Mouse (Mus musculus) 3T3-L1 (cell line): ENCODE data around the gene Actr8.

Experiments
- DNase-seq: peaks from one replicate; pipeline ENCODE4 v3.0.0-alpha.2; 2015; ENCODE audit warnings: low read depth, low spot score

The Actr8 gene

DNA sequence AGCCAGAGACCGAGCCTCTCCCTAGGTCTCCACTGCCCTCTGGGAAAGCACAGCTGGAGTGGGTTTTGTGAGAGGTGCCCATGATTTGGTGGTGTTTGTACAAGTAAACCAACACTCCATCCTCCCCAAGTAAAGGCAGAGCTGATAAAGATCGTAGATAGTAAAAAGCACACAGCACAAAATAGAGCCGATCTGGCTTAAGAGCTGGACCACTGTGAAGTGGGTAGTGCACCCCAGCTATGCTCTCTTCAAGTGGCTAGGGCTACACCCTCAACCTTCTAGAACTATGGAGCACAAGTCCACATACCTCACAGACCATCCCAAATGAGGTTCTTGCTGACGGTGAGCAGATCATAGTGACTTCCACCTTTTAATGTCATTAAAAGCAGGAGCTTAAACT lies 61.3 kb downstream of the Actr8 start:
- DNase-seq: no peak

DNA sequence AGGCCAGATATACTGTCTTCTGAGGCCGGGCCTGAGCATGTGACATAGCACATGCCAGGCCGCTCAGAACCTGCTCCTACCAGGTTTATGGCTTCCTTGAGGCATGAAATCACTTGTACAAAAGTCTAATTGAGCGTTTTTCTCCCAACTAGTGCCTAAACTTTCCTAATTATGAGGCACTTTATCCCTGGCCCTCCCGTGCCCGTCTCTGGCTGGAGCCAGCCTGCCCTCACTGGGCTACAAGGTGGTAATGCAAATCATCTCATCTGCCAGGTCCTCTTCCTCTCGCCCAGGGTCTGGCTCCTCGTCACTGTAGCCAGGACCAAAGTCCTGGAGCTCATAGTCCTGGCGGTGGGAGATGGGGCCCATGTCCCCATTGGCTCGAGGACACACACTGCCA lies 63.7 kb downstream of the Actr8 start:
- DNase-seq: no peak

DNA sequence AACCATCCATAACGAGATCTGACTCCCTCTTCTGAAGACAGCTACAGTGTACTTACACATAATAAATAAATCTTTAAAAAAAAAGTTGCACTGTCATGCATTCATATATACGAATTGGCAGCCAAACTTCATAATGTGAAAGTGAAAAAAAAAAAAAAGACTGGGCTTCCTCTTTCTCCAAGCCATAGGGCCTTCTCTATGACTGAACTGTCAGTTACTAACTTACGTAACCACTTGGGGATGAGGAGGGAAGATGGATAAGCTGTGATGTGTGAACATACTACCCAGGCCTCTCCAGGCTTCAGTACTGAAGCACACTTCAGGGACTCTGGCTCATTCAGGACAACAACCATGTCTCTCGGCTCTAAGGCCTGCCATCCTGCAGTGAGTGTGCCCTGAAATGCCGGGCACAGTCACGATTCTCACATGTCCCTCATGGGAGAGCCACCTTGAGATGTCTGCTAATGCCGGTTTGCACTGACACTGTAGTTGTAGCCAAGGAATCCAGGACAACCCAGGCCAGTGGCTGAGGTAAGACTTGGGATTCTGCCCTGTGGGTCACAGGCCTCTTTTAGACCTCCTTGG lies 65.3 kb downstream of the Actr8 start:
- DNase-seq: no peak

DNA sequence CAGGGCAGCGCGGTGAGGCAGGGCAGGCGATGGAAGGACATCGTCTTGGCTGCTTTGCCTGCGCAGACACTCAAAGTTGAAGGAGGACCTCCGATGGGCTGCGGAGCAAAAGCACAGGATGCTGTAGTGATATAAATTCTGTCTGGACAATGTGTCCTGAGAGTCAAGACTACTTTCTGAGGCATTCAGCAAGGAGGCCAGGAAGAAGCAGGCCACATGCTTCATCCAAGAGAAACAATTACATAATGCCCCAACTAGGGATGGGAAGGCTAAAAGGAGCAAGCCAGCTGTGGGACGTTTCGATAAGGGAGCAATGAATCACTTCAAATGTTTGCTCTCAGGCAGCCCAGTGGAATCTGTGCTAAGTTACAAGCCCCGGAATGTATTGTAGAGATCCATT lies 67.1 kb downstream of the Actr8 start:
- DNase-seq: no peak

DNA sequence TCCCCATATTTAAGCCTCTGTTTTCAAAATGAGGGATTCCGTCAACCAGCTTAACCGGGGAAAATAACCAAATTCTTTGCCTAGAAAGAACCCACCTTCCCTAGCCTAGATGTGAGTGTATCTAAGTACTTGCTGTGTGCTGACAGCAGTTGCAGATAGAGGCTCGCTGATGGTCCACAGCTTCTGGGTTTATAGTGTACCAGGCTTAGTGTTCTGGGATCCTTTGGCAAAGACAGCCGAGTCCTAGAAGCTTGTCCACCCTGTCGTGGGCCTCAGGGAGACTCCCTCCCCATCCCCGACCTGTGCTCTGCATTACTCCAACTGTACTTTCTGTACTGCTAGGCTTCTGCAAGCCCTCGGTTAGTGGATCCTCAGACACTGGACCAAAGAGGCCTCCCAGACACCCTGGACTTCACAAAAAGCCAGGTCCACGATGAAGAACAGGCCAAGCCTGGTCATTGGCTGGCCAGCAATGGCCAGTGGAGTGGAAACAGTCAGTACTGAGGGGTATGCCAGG lies 67.6 kb downstream of the Actr8 start:
- DNase-seq: no peak

DNA sequence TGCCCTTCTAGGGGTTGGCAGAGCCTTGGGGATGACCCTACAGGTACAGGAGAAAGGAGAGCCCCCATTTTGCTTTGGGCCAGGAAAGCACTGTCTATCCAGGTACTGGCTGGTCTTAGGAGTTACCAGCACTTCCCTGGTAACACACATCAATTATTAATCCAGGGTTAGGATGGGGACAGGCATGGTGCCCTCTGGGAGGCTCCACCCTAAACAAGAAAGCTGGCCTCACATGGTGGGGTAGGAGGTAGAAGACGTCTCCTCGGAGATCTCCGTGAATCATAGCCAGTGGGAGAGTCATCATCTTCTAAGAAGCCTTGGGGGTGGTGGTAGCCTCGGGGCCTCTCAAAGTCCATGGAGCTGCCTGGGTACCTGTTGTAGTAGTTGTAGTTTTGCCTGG lies 68.8 kb downstream of the Actr8 start:
- no peak for DNase-seq

DNA sequence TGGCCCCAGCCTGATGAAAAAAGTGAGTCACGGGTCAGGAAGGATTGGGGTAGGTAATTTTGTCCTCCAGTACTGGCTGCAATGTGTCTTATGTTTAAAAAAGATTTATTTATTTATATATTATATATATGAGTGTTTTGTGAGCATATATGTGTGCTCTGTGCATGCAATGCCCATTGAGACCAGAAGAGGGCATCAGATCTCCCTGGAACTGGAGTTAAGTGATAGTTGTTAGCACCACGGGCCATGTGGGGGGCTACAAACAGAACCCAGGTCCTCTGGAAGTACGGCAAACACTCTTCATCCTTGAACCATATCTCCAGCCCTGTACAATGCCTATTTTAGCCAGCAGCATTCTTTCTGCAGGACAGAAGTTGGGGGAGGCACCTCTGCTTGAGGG lies 69.9 kb downstream of the Actr8 start:
- no peak for DNase-seq

DNA sequence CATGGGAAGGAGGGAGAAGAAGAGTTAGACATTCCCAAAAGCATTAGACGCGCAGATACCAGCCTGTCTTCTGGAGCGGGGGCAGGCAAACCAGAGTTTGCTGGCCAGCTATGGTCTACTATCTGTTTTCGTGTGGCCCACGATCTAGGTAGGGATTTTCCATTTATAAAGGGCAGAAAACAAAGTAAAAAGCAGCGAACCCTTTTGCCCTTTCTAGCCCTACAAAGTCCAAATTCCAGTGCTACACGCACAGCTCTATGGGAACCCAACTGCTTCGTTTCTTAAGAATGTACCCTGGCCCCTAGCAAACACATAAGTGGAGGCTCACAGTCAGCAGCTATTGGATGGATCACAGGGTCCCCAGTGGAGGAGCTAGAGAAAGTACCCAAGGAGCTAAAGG lies 72.1 kb downstream of the Actr8 start:
- no peak for DNase-seq

DNA sequence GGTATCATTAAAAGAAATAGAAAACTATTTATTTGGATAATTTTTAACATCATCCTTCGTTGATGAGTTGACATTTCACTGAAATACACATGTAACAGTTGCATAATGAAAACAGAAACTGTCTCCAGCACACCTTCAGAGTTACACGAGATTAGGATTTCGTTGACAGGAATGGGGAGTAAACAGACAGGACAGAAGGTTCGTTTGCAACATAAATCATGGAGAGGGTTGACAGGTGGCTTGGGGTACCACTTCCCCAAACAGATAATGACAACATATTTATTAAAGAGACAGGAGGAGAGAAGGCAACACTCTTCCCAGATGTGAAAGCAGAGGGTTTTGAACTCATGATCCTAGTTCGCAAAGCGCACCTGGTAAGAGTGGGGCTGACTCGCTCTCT lies 76.8 kb downstream of the Actr8 start:
- no peak for DNase-seq
